Mouse (Mus musculus): Measurements from ENCODE around the gene Wipf1. TPM values are rescaled to one million over a fixed set of nuclear protein-coding genes. Genes with fewer than 3 reads are reported as not detected.

The Wipf1 gene
- polyA plus RNA-seq, 1 experiment from 2014 or later = 10.9 TPM

DNA sequence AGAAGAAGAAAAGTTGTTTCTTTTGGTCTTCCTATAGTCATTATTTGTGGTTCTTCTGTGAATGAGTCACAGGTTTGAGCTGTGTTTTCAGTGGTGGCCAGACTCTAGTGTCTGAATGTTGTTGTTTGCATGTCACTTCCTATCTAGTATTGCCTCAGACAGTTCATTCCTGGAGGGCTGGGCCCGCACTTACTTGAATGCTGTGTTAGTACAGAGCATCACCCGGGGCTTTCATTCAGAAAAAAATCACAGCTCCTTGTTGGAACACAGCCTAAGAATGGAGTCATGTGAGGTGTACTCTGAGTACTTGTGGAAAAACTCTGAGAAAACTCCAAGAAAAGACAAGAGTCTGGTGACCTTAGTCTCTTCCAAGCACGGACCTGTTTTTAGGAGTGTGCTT lies 23.4 kb upstream of the Wipf1 start:
- Histone ChIP-seq H3K9ac (ENCODE audit: low read length) (no peak overlapping the region), H3K27me3 (ENCODE audit: control insufficient read depth, insufficient read depth, low read length) (no peaks in the 10 kb centered on the region), H3K9me3 (ENCODE audit: control insufficient read depth, low read length) (no peaks in the 10 kb centered on the region), H3K4me3 (ENCODE audit: low read depth, low read length) (no peak overlapping the region), H3K36me3 (ENCODE audit: control insufficient read depth, insufficient read depth, low read length) (no peaks in the 10 kb centered on the region), H3K4me1 (replicated peaks; ENCODE audit: control insufficient read depth, insufficient read depth, low read length) (no peaks in the 10 kb centered on the region), H3K27ac (ENCODE audit: low read depth, low read length) (no peak overlapping the region), H3K4me2 (ENCODE audit: low read depth, low read length, severe bottlenecking) (no peak overlapping the region)
- ATAC-seq (replicated peaks; ENCODE audit: low FRiP score) (no peak), DNase-seq (ENCODE audit: low spot score) (no peak)
- 79% methylated on average over 3 of the region's 3 CpGs for WGBS

DNA sequence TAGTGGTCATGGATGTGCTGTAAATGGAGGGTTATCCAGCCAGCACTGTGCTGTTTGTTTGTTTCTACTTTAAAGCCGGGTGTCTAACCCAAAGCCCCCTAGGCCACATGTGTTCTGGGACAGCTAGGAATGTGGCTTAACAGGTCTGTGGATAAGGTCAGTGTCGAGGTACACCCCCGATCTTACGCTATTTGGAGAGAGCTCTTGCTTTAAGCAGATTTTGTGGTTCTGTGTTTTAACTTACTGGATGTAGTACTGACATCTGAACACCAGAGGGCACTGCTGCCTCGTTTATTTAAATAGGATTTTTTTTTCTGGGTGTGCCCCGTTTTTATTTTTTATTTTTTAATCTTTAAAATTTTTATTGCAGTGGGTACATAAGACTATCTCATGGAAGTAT lies 21.2 kb upstream of the Wipf1 start:
- no peak for DNase-seq (ENCODE audit: low spot score)

DNA sequence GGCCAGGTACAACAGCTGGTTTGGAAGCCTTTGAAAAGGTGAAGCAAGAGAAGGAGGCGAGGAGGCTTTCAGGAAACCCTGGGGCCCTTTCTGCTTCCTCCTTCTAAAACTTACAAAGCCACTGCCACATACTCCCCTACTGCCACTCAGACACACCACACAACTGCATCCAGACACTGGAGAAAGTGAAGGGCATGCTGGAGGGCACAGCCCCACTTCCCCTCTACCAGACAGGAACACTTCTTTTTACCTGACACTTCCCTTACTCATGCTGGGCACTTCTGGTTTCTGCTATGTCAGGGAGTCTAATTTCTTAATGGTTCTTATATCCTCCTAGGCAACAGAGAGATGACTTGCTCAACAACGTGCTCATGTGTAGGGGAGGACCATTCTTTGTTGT lies 19.0 kb upstream of the Wipf1 start:
- WGBS = 79% methylated on average over 2 of the region's 2 CpGs
- Histone ChIP-seq H3K4me1 (replicated peaks; ENCODE audit: control insufficient read depth, insufficient read depth, low read length) (no peaks in the 10 kb centered on the region), H3K9ac (ENCODE audit: low read length) (no peak overlapping the region), H3K27me3 (ENCODE audit: control insufficient read depth, insufficient read depth, low read length) (no peaks in the 10 kb centered on the region), H3K27ac (ENCODE audit: low read depth, low read length) (no peak overlapping the region), H3K4me3 (ENCODE audit: low read depth, low read length) (no peak overlapping the region), H3K9me3 (ENCODE audit: control insufficient read depth, low read length) (no peaks in the 10 kb centered on the region), H3K4me2 (ENCODE audit: low read depth, low read length, severe bottlenecking) (no peak overlapping the region), H3K36me3 (ENCODE audit: control insufficient read depth, insufficient read depth, low read length) (no peaks in the 10 kb centered on the region)
- DNase-seq (ENCODE audit: low spot score) = no peak
- no peak for ATAC-seq (replicated peaks; ENCODE audit: low FRiP score)

More for the DNA sequence above, 21.2 kb upstream of the Wipf1 start:
- Histone ChIP-seq H3K4me1 (replicated peaks; ENCODE audit: control insufficient read depth, insufficient read depth, low read length) (no peaks in the 10 kb centered on the region), H3K27me3 (ENCODE audit: control insufficient read depth, insufficient read depth, low read length) (no peaks in the 10 kb centered on the region), H3K4me2 (ENCODE audit: low read depth, low read length, severe bottlenecking) (no peak overlapping the region), H3K9me3 (ENCODE audit: control insufficient read depth, low read length) (no peaks in the 10 kb centered on the region), H3K27ac (ENCODE audit: low read depth, low read length) (no peak overlapping the region), H3K4me3 (ENCODE audit: low read depth, low read length) (no peak overlapping the region), H3K9ac (ENCODE audit: low read length) (no peak overlapping the region), H3K36me3 (ENCODE audit: control insufficient read depth, insufficient read depth, low read length) (no peaks in the 10 kb centered on the region)
- no peak for ATAC-seq (replicated peaks; ENCODE audit: low FRiP score)
- 25% methylated on average over 6 of the region's 6 CpGs for WGBS

DNA sequence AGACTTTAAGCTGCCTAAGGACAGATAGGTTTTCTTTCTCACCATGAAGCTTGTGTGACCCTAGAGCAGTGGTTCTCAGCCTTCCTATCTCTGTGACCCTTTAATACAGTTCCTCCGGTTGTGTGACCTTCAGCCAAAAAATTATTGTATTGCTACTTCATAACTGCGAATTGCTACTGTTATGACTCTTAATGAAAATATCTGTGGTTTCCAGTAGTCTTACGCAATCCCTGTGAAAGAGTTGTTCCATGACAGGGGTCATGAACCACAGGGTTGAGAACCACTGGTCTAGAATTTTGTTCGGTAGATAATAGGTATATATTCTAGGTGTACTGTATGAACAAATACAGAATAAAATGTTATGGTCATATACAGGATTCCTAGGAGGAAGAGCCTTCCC lies 17.7 kb upstream of the Wipf1 start:
- 93% methylated on average over 4 of the region's 4 CpGs for WGBS
- ATAC-seq (replicated peaks; ENCODE audit: low FRiP score) = no peak
- no peaks in the 10 kb centered on the region; the same call in 1 of the 2 replicates for H3K4me1 ChIP-seq (replicated peaks; ENCODE audit: control insufficient read depth, insufficient read depth, low read length)

DNA sequence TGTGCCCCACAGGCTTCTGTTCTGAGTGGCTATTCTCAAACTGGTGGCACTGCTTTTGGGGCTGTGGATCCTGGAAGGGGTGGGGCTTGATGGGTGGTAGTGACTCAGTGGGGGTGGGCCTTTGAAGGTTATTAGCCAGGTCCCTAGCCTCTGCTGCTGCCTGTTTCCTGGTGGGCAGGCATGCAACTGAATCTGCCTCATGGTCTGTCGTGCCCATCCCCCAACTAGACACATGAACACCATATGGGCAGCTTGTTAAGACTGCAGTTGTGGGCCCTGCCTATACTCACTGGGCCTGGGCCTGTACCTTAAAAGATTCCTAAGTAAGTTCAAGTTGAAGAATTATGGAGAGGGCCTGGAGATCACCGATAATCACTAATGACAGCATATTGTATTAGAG lies 16.0 kb upstream of the Wipf1 start:
- ATAC-seq (replicated peaks; ENCODE audit: low FRiP score) (no peak), DNase-seq (ENCODE audit: low spot score) (no peak)
- H3K27me3 ChIP-seq (ENCODE audit: control insufficient read depth, insufficient read depth, low read length) = no peaks in the 10 kb centered on the region
- H3K4me3 ChIP-seq (ENCODE audit: low read depth, low read length) = no peak overlapping the region
- H3K9me3 ChIP-seq (ENCODE audit: control insufficient read depth, low read length) = no peaks in the 10 kb centered on the region
- H3K36me3 ChIP-seq (ENCODE audit: control insufficient read depth, insufficient read depth, low read length) = no peaks in the 10 kb centered on the region
- H3K27ac ChIP-seq (ENCODE audit: low read depth, low read length) = no peak overlapping the region
- 84% methylated on average over 2 of the region's 2 CpGs for WGBS
- H3K4me2 ChIP-seq (ENCODE audit: low read depth, low read length, severe bottlenecking) = no peak overlapping the region
- H3K9ac ChIP-seq (ENCODE audit: low read length) = no peak overlapping the region
- H3K4me1 ChIP-seq (replicated peaks; ENCODE audit: control insufficient read depth, insufficient read depth, low read length) = no peaks in the 10 kb centered on the region; the same call in 1 of the 2 replicates

More for the DNA sequence above, 17.7 kb upstream of the Wipf1 start:
- no peak overlapping the region for H3K9ac ChIP-seq (ENCODE audit: low read length)
- H3K27ac ChIP-seq (ENCODE audit: low read depth, low read length) = no peak overlapping the region
- H3K36me3 ChIP-seq (ENCODE audit: control insufficient read depth, insufficient read depth, low read length) = no peaks in the 10 kb centered on the region
- H3K9me3 ChIP-seq (ENCODE audit: control insufficient read depth, low read length) = no peaks in the 10 kb centered on the region
- no peak overlapping the region for H3K4me3 ChIP-seq (ENCODE audit: low read depth, low read length)
- no peaks in the 10 kb centered on the region for H3K27me3 ChIP-seq (ENCODE audit: control insufficient read depth, insufficient read depth, low read length)
- no peak for DNase-seq (ENCODE audit: low spot score)
- no peak overlapping the region for H3K4me2 ChIP-seq (ENCODE audit: low read depth, low read length, severe bottlenecking)

DNA sequence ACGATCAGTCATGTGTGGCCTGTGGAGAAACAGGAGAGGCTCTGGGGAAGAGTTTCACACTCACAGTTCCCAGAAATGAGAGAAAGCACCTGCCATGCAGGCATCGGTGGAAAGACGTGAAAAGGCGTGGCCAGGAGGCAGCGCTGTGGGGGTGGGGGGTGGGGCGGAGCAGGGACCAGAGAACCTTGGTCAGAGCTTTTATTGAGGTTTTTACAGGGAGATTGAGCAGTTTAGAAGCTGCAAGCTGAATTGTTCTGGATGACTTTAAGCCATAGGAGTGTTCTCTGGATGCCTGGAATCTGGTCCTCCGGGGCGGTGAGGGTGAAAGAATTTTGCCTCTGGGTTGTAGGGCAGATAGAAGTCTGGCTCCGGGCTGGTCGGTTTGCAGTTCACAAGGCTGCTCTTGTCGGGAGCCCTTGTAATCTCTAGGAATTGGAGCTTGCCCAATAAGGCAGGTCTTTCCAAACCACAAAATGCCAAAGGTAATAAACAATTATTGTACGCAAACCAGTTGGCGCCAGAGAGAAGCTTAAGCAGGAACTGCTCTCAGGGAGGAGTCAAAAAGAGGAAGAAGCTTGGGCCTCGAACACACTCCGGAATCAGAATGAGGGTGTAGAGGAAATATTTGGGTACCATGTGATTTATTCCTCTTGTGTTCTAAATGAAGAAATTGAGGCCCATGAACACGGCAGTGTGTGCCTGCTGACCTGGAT lies 11.1 kb upstream of the Wipf1 start:
- Histone ChIP-seq H3K27me3 (ENCODE audit: control insufficient read depth, insufficient read depth, low read length) (no peaks in the 10 kb centered on the region), H3K4me1 (replicated peaks; ENCODE audit: control insufficient read depth, insufficient read depth, low read length) (no peaks in the 10 kb centered on the region; the same call in 1 of the 2 replicates), H3K9me3 (ENCODE audit: control insufficient read depth, low read length) (no peaks in the 10 kb centered on the region), H3K4me2 (ENCODE audit: low read depth, low read length, severe bottlenecking) (no peak overlapping the region), H3K9ac (ENCODE audit: low read length) (no peak overlapping the region), H3K4me3 (ENCODE audit: low read depth, low read length) (no peak overlapping the region), H3K27ac (ENCODE audit: low read depth, low read length) (no peak overlapping the region), H3K36me3 (ENCODE audit: control insufficient read depth, insufficient read depth, low read length) (no peaks in the 10 kb centered on the region)
- ATAC-seq (replicated peaks; ENCODE audit: low FRiP score) = no peak
- WGBS = 36% methylated on average over 16 of the region's 16 CpGs
- no peak for DNase-seq (ENCODE audit: low spot score)

DNA sequence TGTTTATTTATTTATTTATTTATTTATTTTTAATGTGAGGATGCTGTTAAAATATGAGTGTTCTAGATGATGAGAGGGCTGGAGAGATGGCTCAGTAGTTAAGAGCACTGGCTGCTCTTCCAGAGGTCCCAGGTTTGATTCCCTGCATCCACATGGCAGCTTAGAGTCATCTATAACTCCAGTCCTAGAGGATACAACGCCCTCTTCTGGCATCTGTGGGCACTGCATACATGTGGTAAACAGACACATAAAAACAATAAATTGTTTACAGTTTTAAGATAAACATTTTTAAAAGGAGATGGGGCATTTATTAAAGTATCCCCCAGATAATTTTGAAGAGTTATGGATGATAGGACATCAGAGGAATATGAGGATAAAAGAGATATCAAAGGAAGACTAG lies 10.2 kb upstream of the Wipf1 start:
- Histone ChIP-seq H3K27ac (ENCODE audit: low read depth, low read length) (no peak overlapping the region), H3K4me1 (replicated peaks; ENCODE audit: control insufficient read depth, insufficient read depth, low read length) (no peaks in the 10 kb centered on the region; the same call in 1 of the 2 replicates), H3K9me3 (ENCODE audit: control insufficient read depth, low read length) (no peaks in the 10 kb centered on the region), H3K4me3 (ENCODE audit: low read depth, low read length) (no peak overlapping the region), H3K4me2 (ENCODE audit: low read depth, low read length, severe bottlenecking) (no peak overlapping the region), H3K36me3 (ENCODE audit: control insufficient read depth, insufficient read depth, low read length) (no peaks in the 10 kb centered on the region), H3K27me3 (ENCODE audit: control insufficient read depth, insufficient read depth, low read length) (no peaks in the 10 kb centered on the region), H3K9ac (ENCODE audit: low read length) (no peak overlapping the region)
- WGBS = 29% methylated on average over 1 of the region's 1 CpGs
- DNase-seq (ENCODE audit: low spot score) = no peak
- no peak for ATAC-seq (replicated peaks; ENCODE audit: low FRiP score)

DNA sequence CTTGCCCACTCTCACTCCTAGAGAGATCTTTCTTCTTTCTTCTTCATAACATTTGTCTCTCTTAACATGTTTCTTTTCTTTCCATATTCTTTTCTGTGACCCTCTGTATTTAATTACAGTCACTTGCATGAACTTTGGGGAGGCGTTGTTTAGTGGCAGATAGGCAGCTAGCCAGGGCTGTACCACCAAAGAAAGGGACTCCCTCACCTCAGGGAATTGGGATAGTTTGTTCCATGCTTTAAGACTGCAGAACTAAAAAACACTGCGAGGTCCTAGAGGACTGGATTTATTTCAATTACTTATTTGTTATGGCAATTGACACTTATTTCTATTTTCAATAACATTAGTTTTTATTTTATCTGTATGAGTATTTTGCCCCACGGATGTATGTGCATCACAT lies 9.6 kb upstream of the Wipf1 start:
- DNase-seq (ENCODE audit: low spot score) = no peak
- Histone ChIP-seq H3K4me3 (ENCODE audit: low read depth, low read length) (no peak overlapping the region), H3K9ac (ENCODE audit: low read length) (no peak overlapping the region), H3K27me3 (ENCODE audit: control insufficient read depth, insufficient read depth, low read length) (no peaks in the 10 kb centered on the region), H3K36me3 (ENCODE audit: control insufficient read depth, insufficient read depth, low read length) (no peaks in the 10 kb centered on the region), H3K4me1 (replicated peaks; ENCODE audit: control insufficient read depth, insufficient read depth, low read length) (no peaks in the 10 kb centered on the region; the same call in 1 of the 2 replicates), H3K9me3 (ENCODE audit: control insufficient read depth, low read length) (no peaks in the 10 kb centered on the region), H3K4me2 (ENCODE audit: low read depth, low read length, severe bottlenecking) (no peak overlapping the region), H3K27ac (ENCODE audit: low read depth, low read length) (no peak overlapping the region)
- WGBS = 88% methylated on average over 3 of the region's 3 CpGs
- ATAC-seq (replicated peaks; ENCODE audit: low FRiP score) = no peak

DNA sequence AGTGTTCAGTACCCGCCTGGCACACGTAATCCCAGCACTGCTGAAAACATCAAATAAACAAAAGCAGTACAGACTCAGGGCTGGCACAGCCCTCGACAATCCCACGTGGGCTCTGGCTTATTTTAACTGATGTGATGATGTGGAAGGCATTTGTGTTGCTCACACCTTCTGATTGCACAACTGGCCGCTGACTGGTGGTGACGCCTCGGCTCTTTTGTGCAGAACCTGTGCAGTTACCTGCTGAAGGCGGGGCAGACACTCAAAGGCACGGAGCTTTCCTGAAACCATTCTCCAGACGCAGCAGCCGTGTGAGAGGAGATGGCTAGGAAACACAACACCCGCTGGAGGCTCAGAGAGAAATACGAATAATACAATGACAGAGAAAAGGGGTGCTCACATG lies 9.1 kb upstream of the Wipf1 start:
- H3K4me2 ChIP-seq (ENCODE audit: low read depth, low read length, severe bottlenecking) = no peak overlapping the region
- ATAC-seq (replicated peaks; ENCODE audit: low FRiP score) (no peak), DNase-seq (ENCODE audit: low spot score) (no peak)
- H3K36me3 ChIP-seq (ENCODE audit: control insufficient read depth, insufficient read depth, low read length) = no peaks in the 10 kb centered on the region
- no peak overlapping the region for H3K9ac ChIP-seq (ENCODE audit: low read length)
- H3K4me3 ChIP-seq (ENCODE audit: low read depth, low read length) = no peak overlapping the region
- no peaks in the 10 kb centered on the region for H3K27me3 ChIP-seq (ENCODE audit: control insufficient read depth, insufficient read depth, low read length)
- H3K4me1 ChIP-seq (replicated peaks; ENCODE audit: control insufficient read depth, insufficient read depth, low read length) = no peaks in the 10 kb centered on the region; the same call in 1 of the 2 replicates
- H3K9me3 ChIP-seq (ENCODE audit: control insufficient read depth, low read length) = no peaks in the 10 kb centered on the region
- H3K27ac ChIP-seq (ENCODE audit: low read depth, low read length) = no peak overlapping the region
- 85% methylated on average over 13 of the region's 13 CpGs for whole genome bisulfite sequencing
